Mouse (Mus musculus): ENCODE measurements around the gene Bsnd. TPM values are rescaled to one million over a fixed set of nuclear protein-coding genes. Genes with fewer than 3 reads are reported as not detected.

The Bsnd gene
- polyA plus RNA-seq (2015; fragmentation: Nextera tagmentation; extraction: Ambion mirVana): not detected in 2 replicates

GRCm38 (mm10) chr4:106492116-106492515 is at the start of gene Bsnd:
Bsnd (minus strand) TSS chr4:106492283.
- H3K36me3 ChIP-seq: no peaks in the 10 kb centered on the region
- no peak within 1 kb of the TSS for H3K27ac ChIP-seq
- no peak within 1 kb of the TSS for H3K4me3 ChIP-seq
- no peaks in the 10 kb centered on the region for H3K27me3 ChIP-seq
- H3K4me1 ChIP-seq (replicated peaks): no peaks in the 10 kb centered on the region; the same call in 1 of the 2 replicates
- 61% methylated on average over 3 of the region's 3 CpGs for whole genome bisulfite sequencing
- H3K9ac ChIP-seq: no peak within 1 kb of the TSS
- no peak for ATAC-seq (ENCODE audit: low FRiP score)
- H3K4me2 ChIP-seq: no peak within 1 kb of the TSS
- H3K9me3 ChIP-seq: no peaks in the 10 kb centered on the region

- no peak overlapping the region for H3K4me2 ChIP-seq
- H3K4me1 ChIP-seq (replicated peaks): peaks cover 6% of the 10 kb centered on the region
- no peaks in the 10 kb centered on the region for H3K36me3 ChIP-seq
- H3K9ac ChIP-seq: no peak overlapping the region
- H3K27ac ChIP-seq: no peak overlapping the region
- no peak overlapping the region for H3K4me3 ChIP-seq
- no peak for ATAC-seq (ENCODE audit: low FRiP score)
- 78% methylated on average over 3 of the region's 3 CpGs for WGBS
- H3K27me3 ChIP-seq: no peaks in the 10 kb centered on the region
- H3K9me3 ChIP-seq: no peaks in the 10 kb centered on the region
Observed at GRCm38 (mm10) chr4:106541491-106541890, 49.4 kb upstream of the Bsnd start.

GRCm38 (mm10) chr4:106539756-106540155 is 47.7 kb upstream of the Bsnd start:
- H3K4me3 ChIP-seq: no peak overlapping the region
- no peak overlapping the region for H3K9ac ChIP-seq
- no peak for ATAC-seq (ENCODE audit: low FRiP score)
- H3K9me3 ChIP-seq: no peaks in the 10 kb centered on the region
- no peak overlapping the region for H3K27ac ChIP-seq
- no peak overlapping the region for H3K4me2 ChIP-seq
- H3K36me3 ChIP-seq: no peaks in the 10 kb centered on the region
- no peaks in the 10 kb centered on the region for H3K4me1 ChIP-seq (replicated peaks)
- whole genome bisulfite sequencing: 91% methylated on average over 5 of the region's 5 CpGs
- no peaks in the 10 kb centered on the region for H3K27me3 ChIP-seq

GRCm38 (mm10) chr4:106534256-106534655 is 42.2 kb upstream of the Bsnd start:
- 64% methylated on average over 7 of the region's 7 CpGs for WGBS
- no peak for ATAC-seq (ENCODE audit: low FRiP score)

GRCm38 (mm10) chr4:106533421-106534080 is 41.5 kb upstream of the Bsnd start:
- 66% methylated on average over 7 of the region's 7 CpGs for WGBS
- H3K9me3 ChIP-seq: no peaks in the 10 kb centered on the region
- no peak overlapping the region for H3K27ac ChIP-seq
- no peaks in the 10 kb centered on the region; the same call in 1 of the 2 replicates for H3K4me1 ChIP-seq (replicated peaks)
- H3K36me3 ChIP-seq: no peaks in the 10 kb centered on the region
- ATAC-seq (ENCODE audit: low FRiP score): no peak
- no peaks in the 10 kb centered on the region for H3K27me3 ChIP-seq
- H3K4me3 ChIP-seq: no peak overlapping the region
- H3K4me2 ChIP-seq: no peak overlapping the region
- H3K9ac ChIP-seq: no peak overlapping the region

More at GRCm38 (mm10) chr4:106534256-106534655, 42.2 kb upstream of the Bsnd start:
- H3K4me1 ChIP-seq (replicated peaks): no peaks in the 10 kb centered on the region; the same call in 1 of the 2 replicates
- no peak overlapping the region for H3K4me2 ChIP-seq
- no peak overlapping the region for H3K9ac ChIP-seq
- H3K27ac ChIP-seq: no peak overlapping the region
- H3K36me3 ChIP-seq: no peaks in the 10 kb centered on the region
- H3K9me3 ChIP-seq: no peaks in the 10 kb centered on the region
- no peak overlapping the region for H3K4me3 ChIP-seq
- H3K27me3 ChIP-seq: no peaks in the 10 kb centered on the region

GRCm38 (mm10) chr4:106530113-106530482 is 38.0 kb upstream of the Bsnd start:
- Histone ChIP-seq H3K36me3 (no peaks in the 10 kb centered on the region), H3K4me3 (no peak overlapping the region), H3K9ac (no peak overlapping the region), H3K9me3 (no peaks in the 10 kb centered on the region), H3K27ac (no peak overlapping the region), H3K4me2 (no peak overlapping the region), H3K4me1 (replicated peaks) (no peaks in the 10 kb centered on the region; the same call in 1 of the 2 replicates), H3K27me3 (no peaks in the 10 kb centered on the region)
- WGBS: 71% methylated on average over 9 of the region's 9 CpGs
- peak; percentile 61 for ATAC-seq (ENCODE audit: low FRiP score)

GRCm38 (mm10) chr4:106529375-106530112 is 37.5 kb upstream of the Bsnd start:
- Histone ChIP-seq H3K4me1 (replicated peaks) (no peaks in the 10 kb centered on the region; the same call in 1 of the 2 replicates), H3K4me2 (peak overlapping the region; percentile 46), H3K27me3 (no peaks in the 10 kb centered on the region), H3K27ac (no peak overlapping the region), H3K9ac (peak overlapping the region; percentile 59; the same call in 1 of the 2 replicates), H3K36me3 (no peaks in the 10 kb centered on the region), H3K4me3 (peak overlapping the region; percentile 15; the same call in 1 of the 2 replicates), H3K9me3 (no peaks in the 10 kb centered on the region)
- WGBS: 20% methylated on average over 17 of the region's 17 CpGs
- ATAC-seq (ENCODE audit: low FRiP score): peak; percentile 94

- Histone ChIP-seq H3K36me3 (no peaks in the 10 kb centered on the region), H3K27ac (no peak overlapping the region), H3K27me3 (no peaks in the 10 kb centered on the region), H3K9me3 (no peaks in the 10 kb centered on the region), H3K4me2 (no peak overlapping the region), H3K9ac (no peak overlapping the region), H3K4me1 (replicated peaks) (no peaks in the 10 kb centered on the region; the same call in 1 of the 2 replicates), H3K4me3 (no peak overlapping the region)
- ATAC-seq (ENCODE audit: low FRiP score): no peak
- WGBS: 76% methylated on average over 7 of the region's 7 CpGs
Observed at GRCm38 (mm10) chr4:106527856-106528547, 35.9 kb upstream of the Bsnd start.

GRCm38 (mm10) chr4:106525001-106525400 is 32.9 kb upstream of the Bsnd start:
- Histone ChIP-seq H3K9me3 (no peaks in the 10 kb centered on the region), H3K27ac (no peak overlapping the region), H3K4me3 (no peak overlapping the region), H3K36me3 (no peaks in the 10 kb centered on the region), H3K4me1 (replicated peaks) (no peaks in the 10 kb centered on the region; the same call in 1 of the 2 replicates), H3K27me3 (no peaks in the 10 kb centered on the region), H3K4me2 (no peak overlapping the region), H3K9ac (no peak overlapping the region)
- WGBS: 90% methylated on average over 2 of the region's 2 CpGs
- no peak for ATAC-seq (ENCODE audit: low FRiP score)

- H3K27me3 ChIP-seq: no peaks in the 10 kb centered on the region
- ATAC-seq (ENCODE audit: low FRiP score): no peak
- no peak overlapping the region for H3K4me2 ChIP-seq
- H3K9ac ChIP-seq: no peak overlapping the region
- no peaks in the 10 kb centered on the region for H3K9me3 ChIP-seq
- no peaks in the 10 kb centered on the region for H3K4me1 ChIP-seq (replicated peaks)
- no peak overlapping the region for H3K27ac ChIP-seq
- H3K4me3 ChIP-seq: no peak overlapping the region
- no peaks in the 10 kb centered on the region for H3K36me3 ChIP-seq
- 87% methylated on average over 2 of the region's 2 CpGs for WGBS
Observed at GRCm38 (mm10) chr4:106524131-106524530, 32.0 kb upstream of the Bsnd start.

GRCm38 (mm10) chr4:106522547-106522946 is 30.5 kb upstream of the Bsnd start:
- no peaks in the 10 kb centered on the region for H3K9me3 ChIP-seq
- H3K4me1 ChIP-seq (replicated peaks): no peaks in the 10 kb centered on the region
- H3K9ac ChIP-seq: no peak overlapping the region
- H3K4me3 ChIP-seq: no peak overlapping the region
- no peaks in the 10 kb centered on the region for H3K27me3 ChIP-seq
- H3K4me2 ChIP-seq: no peak overlapping the region
- no peak for ATAC-seq (ENCODE audit: low FRiP score)
- H3K27ac ChIP-seq: no peak overlapping the region
- WGBS: 80% methylated on average over 3 of the region's 3 CpGs
- H3K36me3 ChIP-seq: no peaks in the 10 kb centered on the region

- Histone ChIP-seq H3K27me3 (no peaks in the 10 kb centered on the region), H3K36me3 (no peaks in the 10 kb centered on the region), H3K9ac (no peak overlapping the region), H3K4me2 (no peak overlapping the region), H3K27ac (no peak overlapping the region), H3K9me3 (no peaks in the 10 kb centered on the region), H3K4me1 (replicated peaks) (no peaks in the 10 kb centered on the region), H3K4me3 (no peak overlapping the region)
- 89% methylated on average over 6 of the region's 6 CpGs for WGBS
- ATAC-seq (ENCODE audit: low FRiP score): no peak
Observed at GRCm38 (mm10) chr4:106514606-106515005, 22.5 kb upstream of the Bsnd start.
